Mouse (Mus musculus) neural tube, embryonic 10.5 days (tissue): Measurements from ENCODE around the gene Hpn.

Experiments
- DNase-seq: peaks from one replicate; pipeline ENCODE4 v3.0.0-alpha.2; 2017; ENCODE audit warnings: low spot score; ENCODE audit errors: extremely low spot score

Gene Hpn

GRCm38 (mm10) chr7:31082106-31082505, 33.0 kb downstream of the Hpn start:
- DNase-seq, result no peak

GRCm38 (mm10) chr7:31081106-31081505, 34.0 kb downstream of the Hpn start:
- no peak for DNase-seq

DNA sequence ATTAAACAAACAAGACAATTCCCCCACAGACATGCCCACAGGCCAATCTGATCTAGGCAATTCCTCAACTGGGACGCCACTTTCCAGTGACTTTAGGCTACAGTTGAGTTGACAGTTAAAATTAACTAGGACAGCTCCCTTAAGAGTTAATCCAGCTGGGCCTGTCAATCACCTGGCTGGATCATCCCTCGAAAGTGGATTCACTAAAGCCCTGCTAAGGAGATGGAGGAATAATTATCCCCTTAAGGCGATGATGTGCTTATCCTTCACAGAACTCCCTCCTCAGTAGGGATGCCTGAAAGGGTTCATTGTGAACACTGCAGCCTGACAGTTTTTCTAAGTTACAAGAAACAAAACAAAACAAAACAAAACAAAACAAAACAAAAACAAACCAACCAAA, 34.5 kb downstream of the Hpn start:
- DNase-seq, result no peak

GRCm38 (mm10) chr7:31079670-31080069, 35.4 kb downstream of the Hpn start:
- DNase-seq, result no peak

DNA sequence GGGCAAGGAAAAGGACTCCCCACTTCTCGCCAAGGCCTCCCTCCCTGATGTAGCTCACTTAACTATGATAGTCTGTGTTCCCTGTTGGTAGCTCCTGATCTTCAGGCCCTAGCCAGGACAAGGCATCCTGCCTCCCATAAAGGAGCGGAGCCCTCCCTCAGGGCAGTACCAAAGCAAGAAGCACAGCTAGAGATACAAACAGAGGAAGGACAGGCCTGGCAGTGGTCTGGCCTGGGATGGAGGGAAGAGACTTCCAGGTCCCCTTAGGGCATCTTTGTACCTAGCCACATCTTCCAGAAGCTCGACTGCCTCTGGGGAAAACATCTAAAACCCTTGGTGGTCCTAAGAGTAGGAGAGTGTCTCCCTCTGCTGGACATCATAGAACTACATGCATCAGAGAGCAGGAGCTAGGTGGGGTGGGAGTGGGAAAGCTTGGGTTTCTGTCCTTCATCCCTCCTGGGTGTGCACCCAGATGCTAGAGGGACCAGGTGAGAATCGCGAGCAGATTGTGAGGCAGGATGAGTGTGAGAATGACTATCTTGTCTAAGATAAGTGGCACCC, 37.1 kb downstream of the Hpn start:
- DNase-seq, result no peak

DNA sequence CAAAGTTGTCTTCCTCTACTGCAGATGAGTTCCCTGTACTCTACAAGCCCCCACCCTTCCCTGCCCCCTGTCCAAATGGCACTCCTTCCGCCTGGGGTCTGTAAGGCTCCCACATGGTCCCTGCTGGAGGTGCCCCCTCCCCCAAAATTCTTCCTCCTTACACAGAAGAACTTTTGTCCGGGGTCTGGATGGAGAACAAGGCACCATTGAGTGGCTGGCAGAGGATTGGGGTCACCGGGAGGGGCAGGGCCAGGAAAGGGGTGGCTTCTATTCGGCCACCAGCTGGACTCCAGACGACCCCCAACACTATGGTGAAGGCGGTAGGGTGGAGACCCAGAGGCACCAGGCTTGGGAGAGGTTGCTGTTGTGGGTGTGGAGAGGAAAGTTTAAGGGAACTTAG, 37.6 kb downstream of the Hpn start:
- no peak for DNase-seq

DNA sequence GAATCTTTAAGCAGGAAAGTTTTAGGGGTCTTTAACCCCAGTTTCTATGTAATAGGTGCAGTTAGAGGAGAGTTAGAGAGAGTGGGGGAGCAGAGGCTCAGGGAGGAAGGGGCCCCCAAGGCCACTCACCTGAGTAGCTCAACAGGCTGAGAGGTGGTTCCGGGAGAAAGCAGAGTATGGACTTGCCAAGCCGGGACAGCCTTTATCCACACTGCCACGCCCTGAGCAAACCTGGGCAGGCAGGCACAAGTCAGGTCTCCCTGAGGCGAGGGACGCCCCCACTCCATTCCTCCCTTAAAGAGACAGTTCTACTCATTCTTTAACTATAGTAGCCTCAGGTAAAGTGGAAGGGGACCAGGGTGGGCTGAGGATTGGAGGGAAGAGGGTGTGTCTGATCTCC, 38.6 kb downstream of the Hpn start, which contains the start of gene Fxyd3:
Fxyd3 (minus strand) TSS at position 213 of the 400 bp plus-strand sequence.
- DNase-seq, result no peak

- no peak for DNase-seq
Observed at GRCm38 (mm10) chr7:31074713-31075069, 40.4 kb downstream of the Hpn start.

DNA sequence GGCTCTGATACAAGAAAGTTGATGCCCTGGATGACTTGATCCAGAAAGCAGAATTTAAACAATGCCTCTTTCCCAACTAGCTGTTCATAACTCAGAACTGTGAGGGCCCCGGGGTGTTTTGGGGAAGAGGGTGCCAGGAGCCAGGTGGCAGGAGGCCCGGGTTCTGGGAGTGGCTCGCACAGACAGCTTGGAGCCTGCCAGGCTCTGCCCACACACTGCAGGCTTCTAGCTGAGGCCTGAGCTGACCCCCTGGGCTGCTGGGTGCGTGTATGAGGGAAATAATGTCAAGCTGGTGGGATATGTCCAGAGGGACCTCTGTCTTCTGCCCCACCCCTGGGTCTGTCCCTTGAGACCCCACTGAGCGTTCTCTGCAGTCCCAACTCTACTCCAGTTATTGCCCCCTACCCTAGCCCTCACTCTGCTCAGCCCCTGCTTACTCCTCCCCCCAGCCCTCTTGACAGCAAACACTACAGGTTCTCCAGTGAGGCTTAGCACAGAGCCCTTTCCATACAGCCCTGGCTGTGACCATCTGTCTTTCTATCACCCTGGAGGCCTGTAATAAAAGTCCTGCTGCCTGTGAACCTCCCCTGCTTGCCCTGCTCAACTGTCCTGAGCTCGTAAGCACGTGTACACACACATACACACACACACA, 40.9 kb downstream of the Hpn start:
- DNase-seq, result no peak

- no peak for DNase-seq
Observed at GRCm38 (mm10) chr7:31073546-31073945, 41.5 kb downstream of the Hpn start.

- no peak for DNase-seq
Observed at GRCm38 (mm10) chr7:31072326-31072725, 42.8 kb downstream of the Hpn start.

DNA sequence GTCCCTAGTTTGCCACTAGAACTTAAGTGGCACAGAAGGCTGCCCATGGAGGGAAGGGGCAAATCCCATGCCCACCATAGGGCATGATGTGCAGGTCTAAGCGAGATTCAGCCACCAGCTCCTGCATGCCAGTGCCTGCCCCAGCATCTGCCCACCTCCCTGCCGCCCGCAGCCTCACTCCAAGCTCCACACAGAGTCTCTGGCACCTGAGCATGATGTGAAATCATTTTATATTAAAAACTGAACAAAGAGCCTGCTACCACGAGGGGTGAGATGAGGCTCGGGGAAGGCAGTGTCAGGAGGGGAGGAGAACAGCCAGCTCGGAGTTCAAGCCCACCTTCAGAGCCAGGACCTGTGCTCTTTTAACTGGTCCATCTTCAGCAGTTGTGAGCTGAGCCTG, 44.8 kb downstream of the Hpn start:
- DNase-seq, result no peak

DNA sequence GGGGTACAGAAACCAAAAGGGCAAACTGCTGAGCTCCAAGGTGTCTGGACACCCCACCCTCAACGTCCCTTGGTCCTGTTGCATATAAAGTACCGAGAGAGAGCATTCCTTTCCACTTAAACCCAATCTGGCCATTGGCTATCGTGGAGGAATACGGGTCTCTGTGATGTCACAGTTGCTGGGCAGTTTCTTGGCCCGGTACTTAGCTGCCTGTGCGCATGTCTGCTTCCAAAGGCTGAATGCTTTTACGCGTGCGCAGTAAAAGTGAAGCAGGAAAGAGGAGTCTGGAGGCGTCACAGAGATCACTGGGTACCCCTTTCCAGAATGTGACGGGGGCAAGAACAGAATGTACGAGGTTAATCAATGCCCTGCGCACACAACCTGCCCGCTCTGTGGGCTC, 45.6 kb downstream of the Hpn start:
- DNase-seq, result no peak

DNA sequence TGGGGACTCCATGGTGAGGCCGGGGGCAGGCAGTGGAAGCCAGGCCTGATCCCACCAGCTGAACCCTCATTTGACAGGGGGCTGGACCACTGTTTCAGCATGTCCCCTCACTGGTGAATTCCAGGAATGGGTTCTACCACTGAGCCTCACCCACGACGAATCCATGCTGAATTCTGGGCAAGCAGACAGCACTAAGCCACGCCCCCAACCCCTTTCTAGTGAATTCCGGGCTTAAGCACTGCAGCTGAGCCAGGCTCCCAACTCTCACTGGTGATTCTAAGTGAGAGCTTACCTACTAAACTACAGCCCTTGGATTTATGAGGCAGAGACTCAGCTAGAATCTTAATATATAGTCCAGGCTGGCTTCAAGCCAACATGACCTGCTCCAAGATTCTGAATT, 47.3 kb downstream of the Hpn start:
- no peak for DNase-seq

GRCm38 (mm10) chr7:31063074-31063560, 52.0 kb downstream of the Hpn start:
- DNase-seq, result no peak

GRCm38 (mm10) chr7:31060621-31061010, 54.5 kb downstream of the Hpn start:
- no peak for DNase-seq

DNA sequence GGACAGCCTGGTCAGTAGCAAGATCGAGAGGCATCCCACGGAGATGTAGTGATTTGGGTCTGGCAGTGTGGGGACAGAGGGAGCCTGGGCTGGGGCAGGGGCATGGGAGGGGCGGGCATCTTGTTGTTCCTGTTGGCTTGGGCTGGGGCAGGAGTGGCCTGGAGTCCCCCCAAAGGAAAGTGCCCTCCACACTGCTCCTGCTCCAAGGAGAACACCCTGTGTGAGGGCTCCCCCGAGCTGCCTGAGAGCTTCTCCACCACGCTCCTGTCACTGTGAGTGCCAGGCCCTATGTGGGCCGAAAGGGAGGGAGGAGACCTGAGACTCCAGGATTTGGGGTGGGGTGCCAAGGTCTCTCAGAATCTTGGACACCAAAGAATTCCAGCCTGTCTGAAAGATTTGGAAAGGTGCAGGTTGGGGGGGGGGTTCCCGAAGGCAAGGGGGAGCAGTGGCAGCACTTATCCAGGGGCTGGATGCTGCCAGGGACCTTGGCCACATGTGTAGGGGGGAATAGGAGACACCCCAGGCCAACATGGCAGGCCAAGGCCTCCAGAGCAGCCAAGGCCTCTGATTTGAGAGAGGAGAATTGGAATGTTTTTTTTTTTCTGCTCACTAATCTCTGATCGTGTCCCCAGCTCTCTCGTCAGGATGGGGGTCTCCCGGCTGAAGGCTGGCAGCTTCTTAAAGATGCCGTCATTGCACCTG, 55.0 kb downstream of the Hpn start:
- DNase-seq, result no peak

DNA sequence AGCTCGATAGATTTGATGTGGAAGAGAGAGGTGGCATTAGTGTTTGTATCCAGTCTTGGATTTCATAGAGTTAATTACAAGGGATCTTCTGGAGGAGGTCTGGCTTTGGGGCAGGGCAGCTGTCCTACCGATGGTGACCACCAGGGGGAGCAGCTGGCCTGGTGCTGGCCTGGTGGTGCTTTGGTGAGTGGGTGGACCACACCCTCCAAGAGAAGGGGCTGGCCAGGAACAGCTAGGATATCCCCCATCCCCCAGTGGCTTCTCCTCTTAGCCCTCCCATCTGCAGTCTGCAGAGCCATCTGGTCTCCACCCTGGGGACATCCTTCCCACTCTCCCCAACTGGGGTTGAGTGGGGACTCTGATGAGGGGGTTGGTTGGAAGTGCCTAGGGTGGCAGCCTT, 56.0 kb downstream of the Hpn start, which contains the start of gene Lgi4:
Lgi4 (plus strand) TSS at position 235 of the 400 bp plus-strand sequence.
- DNase-seq, result peak; percentile 89

DNA sequence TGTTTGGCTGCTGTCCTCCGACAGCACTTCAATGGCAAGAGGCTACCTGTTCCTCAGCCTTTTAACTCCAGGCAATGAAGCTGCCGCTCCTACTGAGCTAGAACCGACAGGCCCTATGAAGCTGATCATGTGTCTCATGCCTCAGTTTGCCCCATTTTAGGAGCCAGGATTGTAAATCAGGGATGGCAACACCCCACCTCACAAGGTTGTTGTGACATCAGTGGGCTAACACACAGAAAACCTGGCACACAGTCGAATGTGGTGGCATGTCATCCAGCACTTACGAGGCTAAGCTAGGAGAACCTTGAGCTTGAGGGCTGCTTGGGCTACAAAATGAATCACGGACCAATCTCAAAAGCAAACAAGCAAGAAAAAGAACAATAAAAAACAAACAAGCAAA, 56.9 kb downstream of the Hpn start:
- DNase-seq, result no peak

DNA sequence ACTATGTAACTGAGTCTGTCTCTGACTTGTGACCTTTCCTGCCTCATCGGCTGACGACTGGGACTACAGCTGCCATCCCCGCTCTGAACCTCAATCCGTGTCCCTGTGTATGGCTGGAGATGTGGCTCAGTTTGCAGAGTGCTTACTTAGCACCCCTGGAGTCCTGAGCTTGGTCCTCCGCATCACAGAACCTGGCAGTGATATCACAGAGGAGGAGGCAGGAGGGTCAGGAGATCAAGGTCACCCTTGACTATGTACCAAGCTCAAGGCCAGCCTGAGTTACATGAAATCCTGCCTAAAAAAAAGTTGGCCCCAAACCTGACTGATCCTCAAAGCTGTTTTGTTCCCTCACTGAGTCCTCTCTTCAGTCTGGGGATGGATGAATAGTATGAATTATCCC, 57.4 kb downstream of the Hpn start:
- DNase-seq, result no peak

- no peak for DNase-seq
Observed at GRCm38 (mm10) chr7:31057071-31057470, 58.0 kb downstream of the Hpn start, which contains the start of gene Fxyd1. Fxyd1 (minus strand) TSS chr7:31057199.

DNA sequence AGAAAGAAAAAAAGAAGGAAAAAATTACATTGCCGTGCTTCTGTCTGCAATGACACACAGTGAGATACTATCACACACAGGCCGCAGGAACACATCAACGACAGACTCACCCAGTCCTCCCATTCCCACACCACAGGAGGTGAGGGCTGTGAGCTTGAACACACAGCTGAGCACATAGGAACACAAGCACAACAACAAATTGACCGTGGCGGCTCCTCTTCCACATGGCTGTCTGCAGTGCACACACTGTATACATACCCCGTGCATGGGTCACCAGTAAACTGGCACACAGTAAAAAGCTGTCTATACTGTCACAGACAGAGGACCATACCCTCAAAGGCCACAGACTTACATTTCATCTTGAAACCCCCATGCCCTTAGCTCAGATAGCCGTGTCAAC, 58.6 kb downstream of the Hpn start:
- no peak for DNase-seq

DNA sequence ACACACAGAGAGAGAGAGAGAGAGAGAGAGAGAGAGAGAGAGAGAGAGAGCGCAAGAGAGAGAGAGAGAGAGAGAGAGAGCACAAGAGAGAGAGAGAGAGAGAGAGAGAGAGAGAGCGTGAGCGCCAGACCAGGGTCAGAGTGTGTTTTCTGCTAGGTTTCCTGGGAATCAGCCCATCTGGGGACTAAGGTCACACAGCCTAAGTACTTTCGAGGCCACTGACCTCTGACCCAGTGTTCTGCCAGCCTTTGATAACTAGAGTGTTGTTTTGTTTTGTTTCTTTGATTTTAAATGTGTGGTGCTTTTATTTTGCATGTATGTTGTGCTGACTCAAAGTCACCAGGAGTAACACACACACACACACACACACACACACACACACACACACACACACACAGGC, 59.2 kb downstream of the Hpn start:
- no peak for DNase-seq
